Mouse (Mus musculus) MN1 (cell line): ENCODE measurements around the gene Slco1a4.
A peak's percentile ranks its signal among the peaks of the same experiment; 100 is the strongest.
"Not testable (repeated sequence)": the region's sequence is repeated elsewhere in the genome, so short reads cannot be mapped to it uniquely, and the experiment has no call there.

Experiments
- DNase-seq: peaks from one replicate; pipeline ENCODE4 v3.0.0-alpha.2; 2016; ENCODE audit warnings: low spot score

Gene Slco1a4

GRCm38 (mm10) chr6:141856085-141856484, at the start of gene Slco1a4:
Gene Slco1a4 (minus strand): TSS chr6:141856199.
- DNase-seq = no peak

GRCm38 (mm10) chr6:141898197-141898596, 42.2 kb upstream of the Slco1a4 start:
- DNase-seq = no peak

GRCm38 (mm10) chr6:141889723-141890122, 33.7 kb upstream of the Slco1a4 start:
- DNase-seq = no peak

GRCm38 (mm10) chr6:141888248-141888647, 32.2 kb upstream of the Slco1a4 start:
- DNase-seq = no peak

- DNase-seq = no peak
Measured at GRCm38 (mm10) chr6:141882581-141882980, 26.6 kb upstream of the Slco1a4 start.

GRCm38 (mm10) chr6:141875742-141876141, 19.7 kb upstream of the Slco1a4 start:
- DNase-seq = not testable (repeated sequence)

- no peak for DNase-seq
Measured at GRCm38 (mm10) chr6:141871711-141872110, 15.7 kb upstream of the Slco1a4 start.

GRCm38 (mm10) chr6:141868735-141869134, 12.7 kb upstream of the Slco1a4 start:
- no peak for DNase-seq

GRCm38 (mm10) chr6:141866026-141866425, 10.0 kb upstream of the Slco1a4 start:
- no peak for DNase-seq

- DNase-seq = no peak
Measured at GRCm38 (mm10) chr6:141857735-141858531, 1.9 kb upstream of the Slco1a4 start.

- no peak for DNase-seq
Measured at GRCm38 (mm10) chr6:141853616-141854015, 2.4 kb downstream of the Slco1a4 start.

- no peak for DNase-seq
Measured at GRCm38 (mm10) chr6:141849051-141849450, 6.9 kb downstream of the Slco1a4 start.

- DNase-seq = peak; percentile 12
Measured at GRCm38 (mm10) chr6:141797837-141798236, 58.2 kb downstream of the Slco1a4 start.

GRCm38 (mm10) chr6:141774476-141774875, 81.5 kb downstream of the Slco1a4 start:
- DNase-seq = no peak

- DNase-seq = no peak
Measured at GRCm38 (mm10) chr6:141773710-141774109, 82.3 kb downstream of the Slco1a4 start, which contains the start of gene Gm5724. Gene Gm5724 (minus strand): TSS chr6:141773810.
